Mouse (Mus musculus) layer of hippocampus, postnatal 10 days (tissue): ENCODE measurements around the gene Zfp46. TPM values are rescaled to one million over a fixed set of nuclear protein-coding genes. Genes with fewer than 3 reads are reported as not detected.

ENCODE experiments used
- DNase-seq, 2 experiments: peaks; one replicate each; pipeline ENCODE4 v3.0.0; 2021; ENCODE audit warnings: low spot score in 2 of 2
- total RNA-seq, 2 experiments: library from RNA; stranded (reverse); gene quantifications; 2 replicates each; pipeline ENCODE4 v1.2.3; 2021

Gene Zfp46
- total RNA-seq, 2 experiments from 2014 or later, result 88.7 to 93.8 TPM

DNA sequence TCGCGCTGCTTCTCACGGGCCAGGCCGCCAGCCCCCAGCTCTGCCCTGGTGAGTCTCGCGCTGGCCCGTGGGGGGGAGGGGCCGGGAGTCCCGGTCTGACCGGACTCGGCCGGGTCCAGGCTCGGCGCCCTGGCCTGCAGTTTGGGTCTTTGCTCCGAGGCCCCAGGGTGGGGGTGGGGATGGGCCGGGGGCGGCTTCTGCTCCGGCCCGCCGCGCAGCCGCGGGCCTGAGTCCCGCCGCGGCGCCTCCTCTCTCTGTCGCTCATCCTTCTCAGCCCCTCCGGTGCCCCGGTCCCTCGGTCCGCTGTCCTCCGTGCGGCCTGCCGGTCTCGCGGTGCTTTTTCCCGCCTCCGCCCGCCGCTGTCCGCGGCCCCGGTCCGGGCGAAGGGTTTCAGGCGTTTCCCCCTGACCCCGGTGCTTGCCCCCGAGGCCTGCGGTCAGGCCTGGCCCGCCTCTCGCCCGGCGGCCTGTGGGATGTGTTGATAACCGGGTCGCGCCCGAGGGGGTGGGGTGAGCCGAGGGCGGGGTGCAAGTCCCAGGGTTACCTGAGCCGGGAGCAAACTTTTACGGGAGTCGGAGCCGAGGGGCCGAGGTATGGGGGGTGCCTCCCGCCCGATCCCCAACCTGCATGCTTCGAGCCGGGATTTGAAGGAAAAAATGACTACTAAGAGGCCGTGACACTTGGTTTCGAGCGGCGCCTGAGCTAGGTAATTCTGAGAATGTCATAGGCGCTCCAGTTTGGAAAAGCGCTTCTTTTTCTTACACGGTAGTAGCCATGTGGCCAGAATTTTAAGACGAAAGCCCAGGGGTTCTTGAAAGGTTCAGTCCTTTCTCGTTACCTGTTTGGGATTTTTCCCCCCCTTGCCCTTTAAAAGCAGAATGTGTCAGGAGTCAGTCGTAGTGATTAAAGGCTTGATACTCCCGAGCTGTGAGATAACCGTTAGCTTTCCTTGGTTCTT lies 26.8 kb downstream of the Zfp46 start:
- peak; percentile 47 to 61 for DNase-seq

DNA sequence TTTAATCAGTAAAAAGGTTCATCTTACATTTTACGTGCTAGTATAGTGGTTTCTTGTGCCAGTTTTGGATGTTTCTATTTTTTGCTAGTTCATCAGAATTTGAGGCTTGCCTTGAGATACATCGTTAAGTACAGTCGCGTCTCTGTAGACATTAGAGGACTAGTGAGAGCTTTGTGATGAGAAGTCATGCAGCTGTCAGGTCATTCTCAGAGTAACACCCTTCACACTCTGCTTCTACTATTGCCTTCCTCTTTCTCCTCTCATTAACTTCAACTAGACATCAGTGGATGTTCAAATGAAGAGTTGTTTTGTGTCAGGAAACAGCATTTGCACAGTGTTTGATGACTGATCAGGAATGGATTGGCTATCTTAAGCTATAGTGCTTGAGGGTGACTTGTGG lies 28.1 kb downstream of the Zfp46 start:
- DNase-seq, result no peak

DNA sequence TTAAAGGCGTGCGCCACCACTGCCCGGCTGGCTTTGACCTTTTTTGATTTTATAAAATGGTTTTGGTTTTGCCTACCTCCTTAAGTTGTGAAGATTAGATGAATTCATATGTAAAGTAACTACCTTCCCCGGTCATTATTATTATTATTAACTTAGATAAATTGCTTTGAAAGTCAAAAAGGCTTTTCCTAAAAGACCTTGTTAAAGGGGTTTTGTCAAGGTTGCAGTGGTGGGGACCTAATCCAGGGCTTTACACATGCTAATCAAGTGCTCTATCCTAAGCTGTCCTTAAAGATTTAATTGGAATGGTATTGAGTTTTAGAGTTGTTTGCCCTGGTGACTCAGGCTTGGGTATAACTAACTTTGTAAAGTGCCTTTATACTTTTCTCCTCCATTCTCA lies 33.2 kb downstream of the Zfp46 start:
- no peak for DNase-seq

DNA sequence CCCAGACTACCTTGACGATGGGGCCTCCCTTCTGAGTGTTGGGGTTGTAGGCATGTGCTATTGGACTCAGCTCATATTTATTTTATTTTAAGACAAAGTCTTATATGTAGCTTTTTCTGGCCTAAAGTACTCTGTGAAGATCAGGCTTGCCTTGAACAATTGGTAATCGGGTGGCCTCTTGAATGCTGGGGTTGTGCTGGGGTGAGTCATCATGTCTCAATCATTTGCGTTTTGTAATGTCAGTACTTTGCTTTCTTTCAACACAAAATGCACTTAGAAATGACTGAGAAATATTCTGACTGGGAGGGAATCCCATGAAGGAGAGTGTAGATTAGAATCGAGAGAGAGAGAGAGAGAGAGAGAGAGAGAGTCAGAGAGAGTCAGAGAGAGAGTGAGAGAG lies 35.5 kb downstream of the Zfp46 start:
- DNase-seq, result no peak

DNA sequence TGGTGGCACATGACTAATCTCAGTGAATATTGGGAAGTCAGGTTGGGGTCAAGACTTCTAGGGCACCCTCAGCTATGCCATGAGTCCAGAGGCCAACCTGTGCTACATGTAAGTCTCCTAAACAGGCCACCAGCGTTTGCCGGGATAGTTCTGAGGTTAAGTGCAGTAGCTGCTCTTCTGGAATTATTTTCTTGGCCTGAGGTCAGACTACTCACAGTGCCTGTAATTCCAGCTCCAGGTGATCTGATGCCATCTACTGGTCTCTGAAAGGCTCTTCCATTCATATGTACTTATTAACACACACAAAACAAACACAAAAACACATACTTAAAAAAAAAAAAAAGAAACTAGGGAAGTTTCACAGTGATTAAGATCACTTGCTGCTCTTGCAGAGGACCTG lies 39.7 kb downstream of the Zfp46 start:
- no peak for DNase-seq

DNA sequence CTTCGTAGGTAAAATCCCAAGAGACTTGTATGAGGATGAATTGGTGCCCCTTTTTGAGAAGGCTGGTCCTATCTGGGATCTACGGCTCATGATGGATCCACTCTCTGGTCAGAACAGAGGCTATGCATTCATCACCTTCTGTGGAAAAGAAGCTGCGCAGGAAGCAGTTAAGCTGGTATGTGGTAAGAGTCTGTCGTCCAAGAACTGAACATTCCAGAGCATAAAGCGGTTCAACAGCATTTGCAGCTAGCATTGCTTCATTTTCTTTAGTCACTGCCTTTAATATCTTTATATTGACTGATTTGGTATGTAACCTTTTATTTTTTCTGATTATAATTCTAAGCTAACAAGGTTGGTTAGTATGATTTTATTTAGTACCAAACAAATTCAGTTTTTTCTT lies 42.8 kb downstream of the Zfp46 start:
- DNase-seq, result no peak

DNA sequence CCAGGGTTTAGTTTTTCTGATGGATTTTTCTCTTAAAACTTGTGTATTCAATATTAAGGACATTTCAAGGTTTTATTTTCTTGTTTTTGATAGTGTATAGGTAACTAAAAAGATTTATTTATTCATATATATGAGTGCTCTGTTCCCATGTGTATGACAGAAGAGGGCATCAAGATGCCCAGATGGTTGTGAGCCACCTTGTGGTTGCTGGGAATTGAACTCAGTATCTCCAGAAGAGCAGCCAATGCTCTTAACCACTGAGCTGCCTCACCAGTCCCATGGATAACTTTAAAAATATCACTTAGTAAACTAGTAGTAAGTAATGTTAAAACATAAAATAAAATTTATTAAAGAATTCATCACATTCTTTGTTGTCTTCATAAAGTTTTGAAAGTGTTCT lies 43.6 kb downstream of the Zfp46 start:
- no peak for DNase-seq

DNA sequence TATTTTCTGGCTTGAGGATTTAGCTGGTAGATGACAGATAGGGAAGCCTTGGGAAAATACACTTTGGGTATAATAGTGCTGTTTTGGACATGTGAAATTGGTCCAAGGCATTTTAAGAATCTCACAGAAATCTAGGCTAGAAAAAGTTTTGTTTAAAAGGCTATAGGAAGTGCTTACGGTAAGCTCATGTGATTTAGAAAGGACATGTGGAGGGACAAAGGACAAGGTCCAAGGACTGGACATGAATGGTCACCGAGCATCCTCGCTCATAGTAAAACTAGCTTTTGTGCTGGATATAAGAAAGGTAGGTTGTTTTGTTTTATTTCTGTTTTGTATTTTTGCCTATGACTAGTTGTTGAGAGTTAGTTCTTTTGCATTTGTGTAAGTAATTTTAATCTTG lies 47.2 kb downstream of the Zfp46 start:
- no peak for DNase-seq

DNA sequence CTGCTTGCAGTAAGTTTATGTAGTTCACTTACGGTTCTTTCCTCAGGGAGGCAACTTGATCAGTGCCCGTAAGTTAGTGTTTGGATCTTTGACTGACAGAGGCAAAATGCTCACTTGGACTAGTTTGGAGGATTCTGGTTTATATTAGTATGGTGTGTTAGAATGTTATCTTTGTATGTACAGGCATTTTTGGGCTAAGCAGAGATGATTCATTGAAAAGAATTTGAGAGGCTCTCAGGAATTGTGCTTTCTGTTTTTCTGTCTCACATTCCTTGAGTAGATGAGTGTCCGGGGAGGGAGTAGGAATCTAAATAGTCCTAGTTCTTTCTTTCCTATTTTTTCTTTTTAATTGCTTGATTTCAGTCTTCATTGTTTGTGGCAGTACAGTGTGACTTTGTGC lies 48.7 kb downstream of the Zfp46 start:
- no peak for DNase-seq

DNA sequence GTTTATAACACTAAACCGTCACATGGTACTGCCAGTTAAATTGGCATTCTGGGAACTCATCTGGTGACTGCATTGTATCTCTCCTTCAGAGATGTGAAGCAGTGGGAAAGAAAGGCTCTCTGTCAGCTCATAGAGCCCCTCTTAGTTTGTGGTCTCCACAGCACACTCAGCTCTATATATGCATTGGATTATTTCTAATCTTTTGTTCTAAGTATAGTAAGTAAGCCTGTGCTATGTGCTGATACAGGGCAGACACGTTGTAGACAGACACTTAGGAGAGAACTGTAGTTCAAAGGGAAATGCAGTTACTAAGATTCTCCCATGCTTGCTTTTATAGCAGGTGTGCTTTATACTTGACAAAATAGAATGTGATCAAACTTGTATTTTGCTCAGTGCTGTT lies 50.6 kb downstream of the Zfp46 start:
- DNase-seq, result no peak

DNA sequence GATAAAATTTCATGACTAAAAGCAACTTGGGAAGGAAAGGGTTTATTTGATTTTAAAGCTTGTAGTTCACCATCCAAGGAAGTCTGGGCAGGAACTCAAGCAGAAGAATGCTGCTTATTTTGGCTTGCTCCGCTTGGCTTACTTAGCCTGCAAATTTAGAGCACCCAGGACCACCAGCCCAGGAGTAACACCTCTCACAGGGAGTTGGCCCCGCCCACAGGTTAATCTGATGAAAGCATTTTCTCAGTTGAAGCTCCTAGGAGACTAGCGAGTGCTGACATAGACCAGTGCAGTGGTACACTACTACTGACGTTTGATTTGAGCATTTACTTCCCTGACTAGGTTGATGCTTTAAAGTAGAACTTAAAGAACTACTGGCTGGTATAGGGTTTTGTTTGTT lies 52.6 kb downstream of the Zfp46 start:
- DNase-seq, result no peak

Other genes with a start within 250 kb of the Zfp46 start
- 100 to 1,000 TPM; 322 to 405 TPM for gene Rpl11, start 231.3 kb upstream of the Zfp46 start, total RNA-seq
- 100 to 1,000 TPM in 1 of 2 experiments, 10 to 100 TPM in 1; 80.3 to 101 TPM for gene Id3, start 141.2 kb upstream of the Zfp46 start, total RNA-seq
- gene E2f2, start 112.3 kb upstream of the Zfp46 start, total RNA-seq, result 1 to 10 TPM; 1.1 to 2.3 TPM
- 1 to 10 TPM; 5.1 to 5.6 TPM for gene Asap3, start 78.3 kb upstream of the Zfp46 start, total RNA-seq
- under 1 TPM; 0.55 to 0.89 TPM for gene Tcea3, start 37.0 kb upstream of the Zfp46 start, total RNA-seq
- gene Hnrnpr, start 26.3 kb downstream of the Zfp46 start, total RNA-seq, result 100 to 1,000 TPM; 115 TPM
- 1 to 10 TPM in 1 of 2 experiments, under 1 TPM in 1; 0.98 to 1.3 TPM for gene Htr1d, start 138.8 kb downstream of the Zfp46 start, total RNA-seq
- under 1 TPM; 0.62 TPM for gene 6030445D17Rik, start 177.6 kb downstream of the Zfp46 start, total RNA-seq
- 10 to 100 TPM; 47.3 to 50.2 TPM for gene Luzp1, start 185.1 kb downstream of the Zfp46 start, total RNA-seq